Mouse (Mus musculus): Measurements from ENCODE around the gene Vmn1r195.
"Not testable (repeated sequence)": the region's sequence is repeated elsewhere in the genome, so short reads cannot be mapped to it uniquely, and the experiment has no call there.

The Vmn1r195 gene

DNA sequence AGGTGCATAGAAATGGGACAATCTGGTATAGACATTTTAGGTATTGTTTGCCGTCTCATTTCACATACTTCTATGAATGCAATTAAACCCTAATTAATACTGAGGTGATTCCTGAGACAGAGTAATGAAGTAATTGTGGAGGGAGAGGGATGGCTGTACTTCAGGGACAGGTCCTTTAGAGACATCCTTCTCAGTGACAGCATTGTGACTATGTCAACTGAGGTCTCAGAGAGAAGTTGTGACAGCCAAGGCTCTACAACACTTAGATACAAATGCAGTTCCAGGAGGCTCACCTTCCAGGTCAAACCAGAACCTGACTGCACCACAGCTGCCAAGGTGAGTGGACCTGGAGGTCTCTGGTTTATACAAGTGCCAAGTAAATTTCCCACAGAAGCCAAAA, at the start of gene Vmn1r195:
Vmn1r195 (plus strand) TSS at position 301 of the 400 bp plus-strand sequence.
- not testable (repeated sequence) for DNase-seq (ENCODE audit: low read depth, low spot score)

DNA sequence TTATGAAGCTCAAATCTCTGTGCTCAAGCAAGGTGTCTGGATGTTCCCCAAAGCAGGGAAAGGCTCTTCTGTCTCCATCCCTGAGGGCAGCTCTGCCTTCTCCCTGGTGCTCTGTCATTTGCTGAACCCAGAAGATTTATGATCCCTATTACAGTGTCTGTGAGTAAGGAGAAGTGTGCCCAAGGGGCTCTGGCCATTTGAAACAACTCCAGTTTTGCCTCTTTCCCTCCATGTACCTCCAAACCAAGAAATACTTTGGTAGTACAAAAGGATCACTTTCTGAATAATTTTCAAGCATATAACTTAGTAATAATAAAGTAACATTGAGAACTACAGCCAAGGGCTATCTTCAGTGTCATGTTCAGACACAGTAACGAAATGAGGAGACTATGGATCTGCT, 47.3 kb upstream of the Vmn1r195 start, which contains the start of gene Vmn1r193:
Vmn1r193 (minus strand) TSS at position 101 of the 400 bp plus-strand sequence.
- DNase-seq (ENCODE audit: low read depth, low spot score): not testable (repeated sequence)

DNA sequence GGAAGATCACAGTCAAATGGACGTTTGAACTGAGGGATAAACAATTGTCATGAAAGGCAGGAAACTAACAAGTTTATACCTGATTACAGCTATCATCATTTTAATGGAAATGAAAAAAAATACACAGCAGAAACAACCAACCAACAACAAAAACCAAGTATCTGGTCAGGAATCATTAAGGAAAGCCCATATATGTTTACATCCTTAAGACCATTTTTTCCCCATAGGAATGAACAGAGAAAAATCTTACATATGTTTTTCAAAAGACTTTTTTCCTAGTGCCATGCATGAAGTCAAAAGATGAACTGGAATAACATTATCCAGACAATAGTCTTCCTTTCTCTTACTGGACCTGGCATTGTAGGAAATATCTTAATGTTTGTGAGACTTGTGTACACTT, 26.4 kb upstream of the Vmn1r195 start, which contains the start of gene Vmn1r194:
Vmn1r194 (plus strand) TSS at position 301 of the 400 bp plus-strand sequence.
- no peak for DNase-seq (ENCODE audit: low read depth, low spot score)

GRCm38 (mm10) chr13:22271721-22272120, 1.4 kb downstream of the Vmn1r195 start:
- DNase-seq (ENCODE audit: low read depth, low spot score): no peak

- no peak for DNase-seq (ENCODE audit: low read depth, low spot score)
Measured at GRCm38 (mm10) chr13:22284578-22284977, 14.3 kb downstream of the Vmn1r195 start.

DNA sequence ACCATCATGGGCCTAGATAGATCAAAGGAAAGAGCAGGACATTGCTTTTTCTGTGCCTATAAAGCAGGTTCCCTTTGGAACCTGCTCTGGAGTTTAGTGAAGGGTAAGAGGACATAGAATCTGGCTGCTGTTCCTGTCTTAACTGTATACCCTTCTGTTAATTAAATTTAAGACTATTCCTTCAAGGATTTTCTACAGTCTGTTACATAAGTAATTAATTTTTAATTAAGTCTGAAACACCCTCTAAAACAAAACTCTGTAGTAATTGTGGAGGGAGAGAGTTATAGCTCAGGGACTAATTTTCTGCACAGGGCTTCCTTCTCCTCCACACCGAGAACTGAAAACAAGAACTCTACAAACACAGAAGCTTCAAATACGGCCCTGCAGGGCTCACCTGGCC, 19.3 kb downstream of the Vmn1r195 start, which contains the start of gene Vmn1r196:
Vmn1r196 (plus strand) TSS at position 301 of the 400 bp plus-strand sequence.
- no peak for DNase-seq (ENCODE audit: low read depth, low spot score)

DNA sequence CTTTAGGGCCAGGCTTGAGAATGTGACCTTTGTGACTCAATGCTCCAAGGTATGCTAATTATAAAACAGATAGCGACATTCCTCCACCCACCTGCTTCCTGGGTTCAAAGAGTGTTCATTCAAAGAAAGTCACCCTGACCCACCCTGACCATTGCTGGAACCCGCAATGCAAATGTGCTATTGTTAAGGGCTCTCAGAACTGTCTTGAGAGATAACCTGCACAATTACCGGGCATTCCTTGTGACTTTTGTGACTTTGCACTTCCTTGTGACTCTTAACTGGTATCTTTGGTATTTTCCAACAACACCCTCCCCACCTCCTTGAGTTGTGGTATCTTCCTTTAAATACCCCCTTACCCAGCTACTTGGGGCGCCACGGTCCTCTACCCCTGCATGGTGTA, 37.8 kb downstream of the Vmn1r195 start:
- not testable (repeated sequence) for DNase-seq (ENCODE audit: low read depth, low spot score)

- no peak for DNase-seq (ENCODE audit: low read depth, low spot score)
Measured at GRCm38 (mm10) chr13:22315361-22315760, 45.0 kb downstream of the Vmn1r195 start.

GRCm38 (mm10) chr13:22317366-22317765, 47.0 kb downstream of the Vmn1r195 start:
- no peak for DNase-seq (ENCODE audit: low read depth, low spot score)

DNA sequence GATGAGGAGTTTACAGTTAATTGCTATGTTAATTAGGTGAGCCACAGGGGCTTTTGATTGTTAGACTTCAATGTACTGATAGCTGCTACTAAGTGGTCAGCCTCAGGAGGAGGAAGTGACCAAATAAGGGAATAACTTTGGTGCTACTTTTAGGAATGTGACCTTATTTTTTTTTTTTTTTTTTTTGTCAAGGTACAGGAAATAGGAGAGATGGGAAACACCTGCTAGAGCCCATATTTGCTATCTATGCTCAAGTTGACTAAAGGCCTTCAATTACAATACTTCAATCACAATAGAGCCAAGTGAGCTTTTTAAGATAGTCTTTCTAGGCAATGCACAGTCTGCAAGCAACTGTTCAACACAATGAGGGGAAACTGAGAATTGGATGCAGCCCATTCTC, 49.8 kb downstream of the Vmn1r195 start:
- DNase-seq (ENCODE audit: low read depth, low spot score): no peak

- DNase-seq (ENCODE audit: low read depth, low spot score): no peak
Measured at GRCm38 (mm10) chr13:22324289-22324688, 54.0 kb downstream of the Vmn1r195 start, which contains the start of gene Vmn1r197. TSS of gene Vmn1r197 (plus strand) at chr13:22324589.
